Mouse (Mus musculus) cortical plate, adult 2 months (tissue): Measurements from ENCODE around the gene Clasp2. TPM values are rescaled to one million over a fixed set of nuclear protein-coding genes. Genes with fewer than 3 reads are reported as not detected.

ENCODE experiments used
- H3K27ac ChIP-seq: fragments of 200-500 bp; 2 replicates; pipeline ENCODE4 v1.5.1; 2012; ENCODE audit warnings: low read length, control low read depth, inconsistent platforms; ENCODE audit not compliant: insufficient read depth
- H3K4me1 ChIP-seq: fragments of 200-500 bp; 2 replicates; pipeline ENCODE4 v1.6.1; 2011; ENCODE audit warnings: low read length; ENCODE audit not compliant: control insufficient read depth, insufficient read depth
- H3K4me3 ChIP-seq: fragments of 200-500 bp; 2 replicates; pipeline ENCODE4 v1.5.1; 2011; ENCODE audit warnings: mild to moderate bottlenecking, low read length, control low read depth; ENCODE audit not compliant: insufficient read depth
- CTCF ChIP-seq: fragments of 200-500 bp; IDR thresholded peaks from 2 replicates; pipeline ENCODE4 v1.5.1; 2011; ENCODE audit warnings: mild to moderate bottlenecking, control low read depth, low read length; ENCODE audit not compliant: insufficient read depth; ENCODE audit errors: extremely low read depth
- POLR2A ChIP-seq: fragments of 200-500 bp; IDR thresholded peaks from 2 replicates; pipeline ENCODE4 v1.6.1; 2011; ENCODE audit warnings: mild to moderate bottlenecking, low read length, control low read depth; ENCODE audit not compliant: insufficient read depth; ENCODE audit errors: extremely low read depth
- polyA plus RNA-seq: library from polyadenylated mRNA; depleted of rRNA; stranded (reverse); fragments of >200 nt; gene quantifications from 2 replicates; pipeline ENCODE4 v1.2.3, GENCODE M21; 2012

The Clasp2 gene
- polyA plus RNA-seq, 1 experiment, result 124 TPM

DNA sequence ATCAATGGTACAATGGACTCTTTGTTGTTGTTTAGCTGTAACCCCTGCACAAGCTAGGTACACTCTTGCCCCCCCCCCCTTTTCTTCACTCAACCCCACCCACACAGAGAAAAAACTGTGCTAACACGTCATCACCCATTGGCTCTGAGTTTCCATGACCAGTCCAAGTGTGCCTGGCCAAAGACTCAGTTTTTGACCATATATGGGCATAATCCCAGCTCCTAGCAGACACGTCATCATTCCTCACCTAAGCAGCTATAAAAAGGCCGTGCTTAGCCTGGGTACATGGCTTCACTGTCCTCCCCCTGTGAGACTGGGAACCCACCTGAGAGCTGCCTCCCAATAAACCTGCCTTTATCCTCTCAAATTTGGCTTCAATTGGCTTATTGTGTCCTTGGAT lies 15.1 kb upstream of the Clasp2 start:
- Histone ChIP-seq H3K27ac (no peak overlapping the region), H3K4me3 (no peak overlapping the region), H3K4me1 (no peaks in the 10 kb centered on the region)
- no peak for TF ChIP-seq CTCF

- TF ChIP-seq CTCF, result no peak
- TF ChIP-seq POLR2A, result no peak
- H3K4me1 ChIP-seq, result no peaks in the 10 kb centered on the region
- no peak overlapping the region for H3K4me3 ChIP-seq
- H3K27ac ChIP-seq, result no peak overlapping the region
Measured at GRCm38 (mm10) chr9:113726991-113727680, 14.1 kb upstream of the Clasp2 start.

DNA sequence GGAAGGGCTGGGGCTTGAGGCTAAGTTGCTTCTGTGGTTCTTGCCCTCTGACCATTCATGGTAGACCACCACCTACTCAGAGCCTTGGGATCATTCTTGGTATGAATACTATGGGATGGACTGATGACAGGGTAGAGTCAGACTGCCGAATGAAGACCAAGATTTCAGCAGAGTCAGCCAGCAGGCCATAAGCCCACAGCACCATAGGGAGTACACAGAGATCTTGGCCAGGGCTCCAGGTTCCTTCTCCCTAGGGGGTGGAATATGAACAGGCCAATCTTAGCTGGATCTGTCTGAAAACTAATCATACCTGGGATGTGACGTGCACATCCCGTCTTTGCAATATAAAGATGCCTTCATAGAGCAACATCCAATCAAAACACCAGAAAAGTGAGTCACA lies 9.7 kb upstream of the Clasp2 start:
- TF ChIP-seq CTCF (no peak), POLR2A (no peak)
- no peaks in the 10 kb centered on the region for H3K4me1 ChIP-seq
- no peak overlapping the region for H3K4me3 ChIP-seq
- no peak overlapping the region for H3K27ac ChIP-seq

- Histone ChIP-seq H3K27ac (no peak overlapping the region), H3K4me1 (peaks cover 2% of the 10 kb centered on the region; the same call in 1 of the 2 replicates), H3K4me3 (no peak overlapping the region)
- TF ChIP-seq CTCF (no peak), POLR2A (no peak)
Measured at GRCm38 (mm10) chr9:113735920-113736319, 5.4 kb upstream of the Clasp2 start.

DNA sequence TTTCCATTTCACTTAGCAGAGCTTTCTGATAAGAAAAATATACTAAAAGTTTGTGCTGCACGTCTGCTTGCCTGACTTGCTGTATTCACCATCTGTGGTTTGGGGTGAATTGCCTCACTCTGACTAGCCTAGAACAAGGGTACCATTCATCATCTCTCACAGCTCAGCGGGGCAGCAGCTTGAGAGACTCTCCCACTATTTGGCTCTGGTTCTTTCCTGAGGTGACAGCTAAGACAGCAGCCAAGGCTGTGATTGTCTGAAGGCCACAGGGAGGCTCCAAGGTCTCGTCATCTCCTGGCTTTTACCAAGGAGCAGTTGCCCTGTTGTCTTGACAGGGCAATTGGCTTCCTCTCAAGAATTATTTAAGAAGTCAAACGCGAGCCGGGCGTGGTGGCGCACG lies 3.3 kb upstream of the Clasp2 start:
- TF ChIP-seq CTCF (no peak), POLR2A (no peak)
- no peak overlapping the region for H3K27ac ChIP-seq
- no peak overlapping the region for H3K4me3 ChIP-seq
- peaks cover 2% of the 10 kb centered on the region; the same call in 1 of the 2 replicates for H3K4me1 ChIP-seq

DNA sequence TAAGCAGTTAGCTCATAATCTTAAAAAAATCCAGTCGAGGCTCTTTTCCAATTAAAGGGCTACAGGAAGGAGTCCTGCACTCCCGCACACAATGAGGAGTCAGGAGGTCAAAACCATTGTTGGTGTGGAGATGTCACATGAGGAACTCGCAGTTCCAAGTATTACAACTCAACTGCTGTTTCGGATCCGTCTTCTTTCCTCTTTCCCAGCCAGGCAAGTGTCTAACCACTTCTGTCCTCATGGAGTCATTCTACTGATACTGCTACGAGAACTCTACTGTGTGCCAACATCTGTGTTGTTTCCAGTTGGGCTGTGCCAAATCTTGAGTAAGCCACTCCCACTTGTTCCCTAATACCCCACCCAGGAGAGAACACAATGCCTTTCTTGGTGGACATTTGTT lies 2.3 kb upstream of the Clasp2 start:
- Histone ChIP-seq H3K4me3 (no peak overlapping the region), H3K27ac (no peak overlapping the region), H3K4me1 (peaks cover 2% of the 10 kb centered on the region; the same call in 1 of the 2 replicates)
- TF ChIP-seq CTCF (no peak), POLR2A (no peak)

GRCm38 (mm10) chr9:113741637-113742137 lies 414 bp downstream of the Clasp2 start:
- H3K4me3 ChIP-seq, result peak overlapping the region; percentile 61
- TF ChIP-seq CTCF (no peak), POLR2A (no peak)
- H3K4me1 ChIP-seq, result peaks cover 2% of the 10 kb centered on the region; the same call in 1 of the 2 replicates
- H3K27ac ChIP-seq, result peak overlapping the region; percentile 65; the same call in 1 of the 2 replicates

DNA sequence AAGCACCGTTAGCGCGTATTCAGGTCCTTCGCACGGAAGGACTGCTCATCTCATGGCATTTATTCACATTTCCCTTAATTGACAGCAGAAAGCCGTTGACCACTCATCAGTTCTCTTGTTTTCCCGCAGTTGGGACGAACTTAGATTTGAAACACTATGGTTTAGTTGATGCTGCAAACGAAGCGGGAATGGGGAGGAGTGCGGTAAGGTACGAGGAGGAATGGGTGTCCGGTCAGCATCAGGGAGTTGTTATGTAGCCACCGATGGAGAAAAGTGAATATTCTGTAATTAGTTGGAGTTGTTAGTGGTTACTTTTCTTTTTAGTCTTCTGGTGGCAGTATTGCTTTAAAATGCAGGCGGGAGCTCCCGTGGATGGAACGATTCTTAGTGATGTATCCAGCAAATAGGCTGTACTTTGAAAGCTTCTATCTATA lies 1.1 kb downstream of the Clasp2 start:
- H3K27ac ChIP-seq, result no peak overlapping the region
- H3K4me3 ChIP-seq, result peak overlapping the region; percentile 61
- H3K4me1 ChIP-seq, result peaks cover 2% of the 10 kb centered on the region; the same call in 1 of the 2 replicates
- peak; percentile 47; the same call in 1 of the 2 replicates for TF ChIP-seq CTCF
- no peak for TF ChIP-seq POLR2A

- no peak overlapping the region for H3K27ac ChIP-seq
- TF ChIP-seq CTCF, result no peak
- TF ChIP-seq POLR2A, result no peak
- H3K4me1 ChIP-seq, result peaks cover 2% of the 10 kb centered on the region; the same call in 1 of the 2 replicates
- no peak overlapping the region for H3K4me3 ChIP-seq
Measured at GRCm38 (mm10) chr9:113743291-113743690, 2.0 kb downstream of the Clasp2 start.

- no peaks in the 10 kb centered on the region for H3K4me1 ChIP-seq
- H3K27ac ChIP-seq, result no peak overlapping the region
- TF ChIP-seq CTCF, result no peak
- TF ChIP-seq POLR2A, result no peak
- no peak overlapping the region for H3K4me3 ChIP-seq
Measured at GRCm38 (mm10) chr9:113749356-113749755, 8.1 kb downstream of the Clasp2 start.
